8 mouse cellular contexts compared by ENCODE assay signal in genomic region chr11:5789754-5790333, GRCm38 (mm10). TPM values are rescaled to one million over a fixed set of nuclear protein-coding genes. Genes with fewer than 3 reads are reported as not detected.
DNase-seq lines count a peak whose midpoint lies in the region; ATAC-seq lines count a peak whose summit lies in the region.

No protein-coding gene starts in this region.

- DNase-seq in kidney, postnatal 4 days, result no peak
- DNase-seq in embryonic facial prominence, embryonic 11.5 days (ENCODE audit: low spot score), result no peak
- no peak for DNase-seq in adrenal gland, postnatal 4 days (ENCODE audit: low spot score in 2 of 2)
- no peak for DNase-seq in thymus, postnatal 36 days
- DNase-seq in left cerebral cortex, adult 9 months (ENCODE audit: low spot score in 2 of 2), result no peak

- no peaks in the 10 kb centered on the region for H3K27me3 ChIP-seq in kidney, embryonic 16.5 days (ENCODE audit: insufficient read depth, low read length)
- no peaks in the 10 kb centered on the region for H3K27me3 ChIP-seq in embryonic facial prominence, embryonic 11.5 days (ENCODE audit: control insufficient read depth, insufficient read depth, low read length)
- H3K27me3 ChIP-seq in limb, embryonic 13.5 days, result no peaks in the 10 kb centered on the region

- peaks cover 20% of the 10 kb centered on the region for H3K4me1 ChIP-seq in kidney, embryonic 16.5 days (ENCODE audit: insufficient read depth, low read length)
- 0 out of 2 replicates have a peak, but pooled peaks cover 7% of the 10 kb centered on the region for H3K4me1 ChIP-seq in embryonic facial prominence, embryonic 11.5 days (ENCODE audit: control insufficient read depth, insufficient read depth, low read length)
- H3K4me1 ChIP-seq in limb, embryonic 13.5 days, result peaks cover 24% of the 10 kb centered on the region

- no peaks in the 10 kb centered on the region for H3K9me3 ChIP-seq in kidney, embryonic 16.5 days (ENCODE audit: low read length)
- H3K9me3 ChIP-seq in embryonic facial prominence, embryonic 11.5 days (replicated peaks; ENCODE audit: control insufficient read depth, low read length), result no peaks in the 10 kb centered on the region
- no peaks in the 10 kb centered on the region for H3K9me3 ChIP-seq in limb, embryonic 13.5 days

- 0 out of 2 replicates have a peak overlapping the region, but pooled peaks have one; percentile 6 for H3K9ac ChIP-seq in kidney, embryonic 16.5 days (replicated peaks; ENCODE audit: low read length)
- H3K9ac ChIP-seq in embryonic facial prominence, embryonic 11.5 days (replicated peaks; ENCODE audit: low read length), result peak overlapping the region; percentile 83; the same call in 1 of the 2 replicates
- H3K9ac ChIP-seq in limb, embryonic 13.5 days, result peak overlapping the region; percentile 85; the same call in 1 of the 2 replicates

- peak overlapping the region; percentile 79 for H3K4me3 ChIP-seq in kidney, embryonic 16.5 days (ENCODE audit: low read length)
- H3K4me3 ChIP-seq in embryonic facial prominence, embryonic 11.5 days (ENCODE audit: low read depth, low read length), result no peak overlapping the region
- peak overlapping the region; percentile 78; the same call in 1 of the 2 replicates for H3K4me3 ChIP-seq in limb, embryonic 13.5 days

- WGBS in kidney, embryonic 16.5 days, result 80% methylated on average over 3 of the region's 3 CpGs
- WGBS in embryonic facial prominence, embryonic 11.5 days, result 87% methylated on average over 3 of the region's 3 CpGs
- WGBS in limb, embryonic 13.5 days, result 81% methylated on average over 3 of the region's 3 CpGs

- H3K4me2 ChIP-seq in kidney, embryonic 16.5 days (replicated peaks; ENCODE audit: low read depth, low read length), result peak overlapping the region; percentile 74
- peak overlapping the region; percentile 82; the same call in 1 of the 2 replicates for H3K4me2 ChIP-seq in embryonic facial prominence, embryonic 11.5 days (ENCODE audit: low read depth, low read length)
- H3K4me2 ChIP-seq in limb, embryonic 13.5 days (replicated peaks), result peak overlapping the region; percentile 90

- ATAC-seq in kidney, embryonic 16.5 days (ENCODE audit: low FRiP score, low TSS enrichment), result no peak
- no peak; the same call in 1 of the 2 replicates for ATAC-seq in embryonic facial prominence, embryonic 11.5 days (replicated peaks; ENCODE audit: insufficient number of reproducible peaks, low FRiP score, low TSS enrichment, low read depth)
- ATAC-seq in limb, embryonic 13.5 days (ENCODE audit: low FRiP score, low read depth), result no peak
- ATAC-seq in neutrophil, adult 5-6 weeks (ENCODE audit: extremely low read depth, insufficient number of reproducible peaks, low FRiP score, poor library complexity, severe bottlenecking), result peak; percentile 41

- peaks cover 20% of the 10 kb centered on the region for H3K36me3 ChIP-seq in kidney, embryonic 16.5 days (ENCODE audit: insufficient read depth, low read length)
- peaks cover 5% of the 10 kb centered on the region; the same call in 1 of the 2 replicates for H3K36me3 ChIP-seq in embryonic facial prominence, embryonic 11.5 days (replicated peaks; ENCODE audit: control insufficient read depth, insufficient read depth, low read depth, low read length)
- H3K36me3 ChIP-seq in limb, embryonic 13.5 days, result peaks cover 32% of the 10 kb centered on the region

- H3K27ac ChIP-seq in kidney, embryonic 16.5 days (ENCODE audit: low read length), result no peak overlapping the region
- no peak overlapping the region for H3K27ac ChIP-seq in embryonic facial prominence, embryonic 11.5 days (replicated peaks; ENCODE audit: low read depth, low read length)
- no peak overlapping the region for H3K27ac ChIP-seq in limb, embryonic 13.5 days

RNA-seq across cellular contexts. Expression of gene Dbnl, which starts 1.6 kb away (rescaled TPM):
- 123 and 132 TPM in 2 replicates for polyA plus RNA-seq in kidney, embryonic 16.5 days (2015; fragmentation: Nextera tagmentation; extraction: Ambion mirVana)
- polyA plus RNA-seq in embryonic facial prominence, embryonic 11.5 days (2014; fragmentation: Nextera tagmentation; extraction: Ambion mirVana), result 121 and 126 TPM in 2 replicates
- polyA plus RNA-seq in limb, embryonic 13.5 days (2015; fragmentation: Nextera tagmentation; extraction: Ambion mirVana), result 123 and 126 TPM in 2 replicates
- total RNA-seq in neutrophil, adult 5-6 weeks (2017), result 166 and 167 TPM in 2 replicates
- 10 to 100 TPM; 64.8 to 72.0 TPM for total RNA-seq in adrenal gland, postnatal 4 days (2021)

RNA-seq across cellular contexts. Expression of gene Pgam2, which starts 13.7 kb away (rescaled TPM):
- polyA plus RNA-seq in kidney, embryonic 16.5 days (2015; fragmentation: Nextera tagmentation; extraction: Ambion mirVana), result 33.0 and 42.8 TPM in 2 replicates
- polyA plus RNA-seq in embryonic facial prominence, embryonic 11.5 days (2014; fragmentation: Nextera tagmentation; extraction: Ambion mirVana), result 9.7 and 10.6 TPM in 2 replicates
- 57.5 and 63.3 TPM in 2 replicates for polyA plus RNA-seq in limb, embryonic 13.5 days (2015; fragmentation: Nextera tagmentation; extraction: Ambion mirVana)
- total RNA-seq in neutrophil, adult 5-6 weeks (2017), result 1.3 TPM in 1 of 2 replicates, not detected in the other
- total RNA-seq in adrenal gland, postnatal 4 days (2021), result 10 to 100 TPM; 21.8 to 42.5 TPM

RNA-seq across cellular contexts. Expression of gene Urgcp, which starts 27.7 kb away (rescaled TPM):
- 25.9 and 27.8 TPM in 2 replicates for polyA plus RNA-seq in kidney, embryonic 16.5 days (2015; fragmentation: Nextera tagmentation; extraction: Ambion mirVana)
- 9.4 and 10.1 TPM in 2 replicates for polyA plus RNA-seq in embryonic facial prominence, embryonic 11.5 days (2014; fragmentation: Nextera tagmentation; extraction: Ambion mirVana)
- polyA plus RNA-seq in limb, embryonic 13.5 days (2015; fragmentation: Nextera tagmentation; extraction: Ambion mirVana), result 27.1 and 29.2 TPM in 2 replicates
- 6.8 and 7.2 TPM in 2 replicates for total RNA-seq in neutrophil, adult 5-6 weeks (2017)
- total RNA-seq in adrenal gland, postnatal 4 days (2021), result 10 to 100 TPM; 50.6 to 56.8 TPM

RNA-seq across cellular contexts. Expression of gene Polm, which starts 48.0 kb away (rescaled TPM):
- 9.8 and 11.4 TPM in 2 replicates for polyA plus RNA-seq in kidney, embryonic 16.5 days (2015; fragmentation: Nextera tagmentation; extraction: Ambion mirVana)
- 7.0 and 7.1 TPM in 2 replicates for polyA plus RNA-seq in embryonic facial prominence, embryonic 11.5 days (2014; fragmentation: Nextera tagmentation; extraction: Ambion mirVana)
- 10.5 and 11.4 TPM in 2 replicates for polyA plus RNA-seq in limb, embryonic 13.5 days (2015; fragmentation: Nextera tagmentation; extraction: Ambion mirVana)
- total RNA-seq in neutrophil, adult 5-6 weeks (2017), result 23.3 and 26.3 TPM in 2 replicates
- 10 to 100 TPM; 15.9 to 18.3 TPM for total RNA-seq in adrenal gland, postnatal 4 days (2021)

Comparison
In these comparisons a context has a peak if more than half of its experiments do, and no peak if none do; other contexts are left out.
1. H3K9ac ChIP-seq: peak in every context shown above with its lines; median percentile 85 in limb, embryonic 13.5 days; 83 in embryonic facial prominence, embryonic 11.5 days; 6 in kidney, embryonic 16.5 days.